Mouse (Mus musculus) brain, embryonic 14.5 days (tissue): ENCODE measurements around the gene Tnfsf12.
"Not testable (repeated sequence)": the region's sequence is repeated elsewhere in the genome, so short reads cannot be mapped to it uniquely, and the experiment has no call there.

ENCODE experiments used
- CTCF ChIP-seq: fragments of 200-500 bp; IDR thresholded peaks from 2 replicates; pipeline ENCODE4 v1.5.1; 2012; ENCODE audit warnings: inconsistent platforms, mild to moderate bottlenecking, moderate library complexity, borderline replicate concordance; ENCODE audit not compliant: insufficient read depth, insufficient read length; ENCODE audit errors: extremely low read depth
- POLR2A ChIP-seq: fragments of 200-500 bp; IDR thresholded peaks from 2 replicates; pipeline ENCODE4 v1.6.1; 2012; ENCODE audit warnings: mild to moderate bottlenecking, inconsistent platforms, borderline replicate concordance; ENCODE audit not compliant: poor library complexity, insufficient read depth, insufficient read length, severe bottlenecking; ENCODE audit errors: extremely low read depth

- TF ChIP-seq CTCF, POLR2A: not testable (repeated sequence)
Measured at GRCm38 (mm10) chr11:69703381-69703780, 7.7 kb upstream of the Tnfsf12 start.
